Mouse (Mus musculus): Measurements from ENCODE around the gene Efnb3.

DNA sequence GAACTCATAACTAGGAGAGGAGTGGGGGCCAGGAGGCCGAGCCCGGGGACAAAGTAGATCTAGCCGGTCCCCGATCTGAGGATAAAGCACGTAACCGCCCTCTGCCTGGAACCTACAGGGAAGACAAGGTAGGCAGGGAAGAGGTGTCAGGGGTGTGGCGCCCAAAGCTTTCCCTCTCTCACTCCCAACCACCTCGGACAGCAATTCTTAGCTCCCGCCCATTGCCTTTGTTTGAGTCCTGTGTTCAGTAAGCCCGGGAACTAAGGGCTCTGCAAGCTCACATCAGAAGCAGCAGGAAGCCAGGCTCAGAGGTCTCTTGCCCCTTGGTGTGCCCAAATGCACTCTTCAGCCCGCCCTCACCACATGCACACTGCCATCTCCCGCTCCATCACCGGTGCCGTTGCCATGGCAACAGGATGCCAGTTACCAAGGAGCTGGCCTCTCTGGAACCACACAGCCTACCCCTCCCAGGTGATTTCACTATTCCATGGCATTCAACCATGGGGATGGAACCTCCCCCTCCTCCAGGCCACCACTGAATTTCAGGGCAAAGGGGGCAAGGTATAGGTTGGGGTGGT is 2.5 kb downstream of the Efnb3 start:
- TF ChIP-seq CTCF (IDR thresholded peaks at IDR 0.05; ENCODE audit: low read depth, low read length) (no peak), POLR2A (IDR thresholded peaks at IDR 0.05; ENCODE audit: borderline replicate concordance, low read depth, low read length) (no peak)

Measured in bone marrow macrophage, adult 2 months (primary cell).